Mouse (Mus musculus): ENCODE results near the gene Ltb4r2. TPM values are rescaled to one million over a fixed set of nuclear protein-coding genes. Genes with fewer than 3 reads are reported as not detected.

Gene Ltb4r2
- polyA plus RNA-seq, 1 experiment: 1.8 TPM

DNA sequence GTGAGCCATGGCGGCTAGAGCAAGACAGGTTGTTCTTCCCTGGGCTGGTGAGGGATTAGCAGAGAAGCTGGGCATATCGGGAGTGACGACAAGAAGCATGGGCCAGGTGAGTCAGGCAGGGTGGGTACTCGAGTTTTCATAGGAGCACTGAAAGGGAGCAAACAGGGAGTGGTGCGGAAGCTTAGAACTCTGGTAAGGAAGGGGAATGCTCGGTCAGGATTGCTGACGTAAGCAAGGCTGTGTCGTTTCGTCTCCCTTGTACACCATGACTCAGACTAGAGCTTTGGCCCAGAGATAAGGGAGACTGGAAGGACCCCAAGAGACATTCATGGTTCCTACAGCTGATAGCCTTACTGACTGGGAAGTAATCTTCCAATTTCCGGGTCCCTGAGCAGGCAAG lies 27.3 kb upstream of the Ltb4r2 start:
- Histone ChIP-seq H3K4me1 (replicated peaks; ENCODE audit: control insufficient read depth, insufficient read depth, low read length) (no peaks in the 10 kb centered on the region), H3K27me3 (ENCODE audit: control insufficient read depth, insufficient read depth, low read length) (no peaks in the 10 kb centered on the region), H3K36me3 (ENCODE audit: control insufficient read depth, insufficient read depth, low read length) (no peaks in the 10 kb centered on the region), H3K4me3 (ENCODE audit: control insufficient read depth, insufficient read depth, low read length) (no peak overlapping the region), H3K27ac (ENCODE audit: control insufficient read depth, insufficient read depth, low read length) (no peak overlapping the region; the same call in 1 of the 2 replicates)
- no peak for DNase-seq
- no peak for TF ChIP-seq CTCF (IDR thresholded peaks at IDR 0.05; ENCODE audit: borderline replicate concordance, control insufficient read depth, extremely low read depth, insufficient read depth, low read length, poor library complexity)
- no peak for TF ChIP-seq POLR2A (IDR thresholded peaks at IDR 0.05; ENCODE audit: control insufficient read depth, extremely low read depth, insufficient read depth, low read length, poor library complexity)
- WGBS: 88% methylated on average over 10 of the region's 10 CpGs

DNA sequence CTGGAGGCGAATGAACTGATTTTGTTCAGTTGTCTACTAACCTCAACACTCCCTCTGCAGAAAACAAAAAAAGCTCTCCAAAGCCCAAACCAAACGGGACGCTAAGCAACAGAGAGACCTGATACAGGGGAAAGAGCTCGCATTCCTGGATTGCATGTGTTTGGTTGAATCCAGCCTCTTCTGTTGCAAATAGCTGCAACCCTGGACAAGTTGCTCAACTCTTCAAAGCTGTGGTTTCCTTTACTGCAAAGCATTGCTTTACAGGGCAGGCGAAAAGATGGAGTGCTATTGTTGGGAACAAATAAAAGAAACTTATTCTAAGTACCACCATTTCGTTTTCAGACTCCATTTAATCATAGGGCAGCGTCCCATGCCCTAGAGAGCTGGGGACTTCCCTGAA lies 26.4 kb upstream of the Ltb4r2 start:
- no peak overlapping the region for H3K4me3 ChIP-seq (ENCODE audit: control insufficient read depth, insufficient read depth, low read length)
- DNase-seq: no peak
- no peak for TF ChIP-seq POLR2A (IDR thresholded peaks at IDR 0.05; ENCODE audit: control insufficient read depth, extremely low read depth, insufficient read depth, low read length, poor library complexity)
- TF ChIP-seq CTCF (IDR thresholded peaks at IDR 0.05; ENCODE audit: borderline replicate concordance, control insufficient read depth, extremely low read depth, insufficient read depth, low read length, poor library complexity): no peak
- H3K4me1 ChIP-seq (replicated peaks; ENCODE audit: control insufficient read depth, insufficient read depth, low read length): no peaks in the 10 kb centered on the region
- no peak overlapping the region for H3K27ac ChIP-seq (ENCODE audit: control insufficient read depth, insufficient read depth, low read length)
- H3K36me3 ChIP-seq (ENCODE audit: control insufficient read depth, insufficient read depth, low read length): peaks cover 2% of the 10 kb centered on the region; the same call in 1 of the 2 replicates
- WGBS: 91% methylated on average over 7 of the region's 7 CpGs
- no peaks in the 10 kb centered on the region for H3K27me3 ChIP-seq (ENCODE audit: control insufficient read depth, insufficient read depth, low read length)

DNA sequence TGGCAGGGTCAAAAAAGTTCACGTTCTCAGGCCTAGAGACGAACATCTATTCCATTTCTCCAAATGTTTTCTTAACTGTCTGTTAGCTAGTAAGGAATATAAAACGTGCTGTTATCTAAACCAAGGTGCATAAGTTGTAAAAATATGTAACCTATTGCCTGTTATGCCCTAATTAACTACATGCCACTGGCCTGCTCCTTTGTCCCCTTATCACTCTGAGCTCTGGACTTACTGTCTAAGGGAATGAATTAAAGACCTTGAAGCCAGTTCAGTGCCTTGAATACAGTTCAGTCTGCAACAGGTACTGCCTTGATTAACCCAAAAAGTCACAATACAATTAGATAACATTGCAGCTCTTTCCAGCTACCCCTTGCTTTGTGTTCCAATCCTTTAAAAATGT lies 25.9 kb upstream of the Ltb4r2 start:
- 88% methylated on average over 3 of the region's 3 CpGs for WGBS
- Histone ChIP-seq H3K36me3 (ENCODE audit: control insufficient read depth, insufficient read depth, low read length) (peaks cover 5% of the 10 kb centered on the region; the same call in 1 of the 2 replicates), H3K27me3 (ENCODE audit: control insufficient read depth, insufficient read depth, low read length) (no peaks in the 10 kb centered on the region), H3K4me3 (ENCODE audit: control insufficient read depth, insufficient read depth, low read length) (no peak overlapping the region), H3K4me1 (replicated peaks; ENCODE audit: control insufficient read depth, insufficient read depth, low read length) (no peaks in the 10 kb centered on the region), H3K27ac (ENCODE audit: control insufficient read depth, insufficient read depth, low read length) (no peak overlapping the region)
- TF ChIP-seq CTCF (IDR thresholded peaks at IDR 0.05; ENCODE audit: borderline replicate concordance, control insufficient read depth, extremely low read depth, insufficient read depth, low read length, poor library complexity) (no peak), POLR2A (IDR thresholded peaks at IDR 0.05; ENCODE audit: control insufficient read depth, extremely low read depth, insufficient read depth, low read length, poor library complexity) (no peak)
- DNase-seq: no peak

DNA sequence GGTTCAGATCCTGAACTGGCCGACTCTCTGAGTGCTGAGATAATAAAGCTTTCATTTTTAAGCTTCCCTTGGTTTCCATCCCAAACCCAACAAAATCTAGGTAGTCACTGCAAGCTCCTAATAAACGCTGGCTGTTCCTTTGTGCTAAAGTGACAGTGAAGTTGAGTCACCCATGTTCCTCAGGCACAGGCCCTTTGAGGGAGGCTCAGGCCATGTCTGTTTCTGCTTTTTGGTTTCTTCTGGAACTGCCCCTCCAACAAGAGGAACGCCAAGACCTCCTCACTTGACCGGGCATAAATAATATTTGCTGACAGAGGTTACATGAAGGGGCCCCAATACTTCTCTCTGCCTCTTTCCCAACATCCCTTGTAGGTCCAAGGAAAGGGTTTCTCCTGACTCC lies 25.5 kb upstream of the Ltb4r2 start:
- H3K4me3 ChIP-seq (ENCODE audit: control insufficient read depth, insufficient read depth, low read length): no peak overlapping the region
- no peaks in the 10 kb centered on the region for H3K4me1 ChIP-seq (replicated peaks; ENCODE audit: control insufficient read depth, insufficient read depth, low read length)
- no peak overlapping the region for H3K27ac ChIP-seq (ENCODE audit: control insufficient read depth, insufficient read depth, low read length)
- peaks cover 5% of the 10 kb centered on the region; the same call in 1 of the 2 replicates for H3K36me3 ChIP-seq (ENCODE audit: control insufficient read depth, insufficient read depth, low read length)
- WGBS: 74% methylated on average over 4 of the region's 4 CpGs
- TF ChIP-seq POLR2A (IDR thresholded peaks at IDR 0.05; ENCODE audit: control insufficient read depth, extremely low read depth, insufficient read depth, low read length, poor library complexity) (no peak), CTCF (IDR thresholded peaks at IDR 0.05; ENCODE audit: borderline replicate concordance, control insufficient read depth, extremely low read depth, insufficient read depth, low read length, poor library complexity) (no peak)
- DNase-seq: no peak
- H3K27me3 ChIP-seq (ENCODE audit: control insufficient read depth, insufficient read depth, low read length): no peaks in the 10 kb centered on the region

DNA sequence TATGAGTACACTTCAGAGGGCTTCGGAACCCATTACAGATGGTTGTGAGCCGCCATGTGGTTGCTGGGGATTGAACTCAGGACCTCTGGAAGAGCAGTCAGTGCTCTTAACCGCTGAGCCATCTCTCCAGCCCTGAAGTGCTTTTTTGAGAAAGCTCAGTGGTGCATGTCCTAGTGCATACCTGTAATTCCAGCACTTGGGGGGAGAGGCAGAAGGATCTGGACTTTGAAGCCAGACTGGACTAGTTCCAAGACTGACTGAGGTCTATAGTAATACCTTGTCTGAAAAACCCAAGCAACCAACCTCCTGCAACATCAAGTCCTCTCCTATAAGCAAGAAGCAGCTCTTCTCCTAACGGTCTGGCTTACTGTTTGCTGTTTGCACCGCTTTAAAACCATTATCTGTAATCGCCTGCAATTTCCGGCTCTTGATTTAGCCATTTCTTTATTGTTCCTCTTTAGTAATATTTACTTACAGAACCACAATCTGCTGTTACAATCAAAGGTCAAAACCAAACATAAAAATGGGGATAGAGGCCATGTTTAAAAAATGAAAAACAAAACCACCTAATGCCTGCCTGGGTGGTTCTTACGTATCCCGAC lies 24.0 kb upstream of the Ltb4r2 start:
- Histone ChIP-seq H3K27ac (ENCODE audit: control insufficient read depth, insufficient read depth, low read length) (no peak overlapping the region), H3K4me3 (ENCODE audit: control insufficient read depth, insufficient read depth, low read length) (no peak overlapping the region), H3K4me1 (replicated peaks; ENCODE audit: control insufficient read depth, insufficient read depth, low read length) (no peaks in the 10 kb centered on the region), H3K36me3 (ENCODE audit: control insufficient read depth, insufficient read depth, low read length) (peaks cover 5% of the 10 kb centered on the region; the same call in 1 of the 2 replicates), H3K27me3 (ENCODE audit: control insufficient read depth, insufficient read depth, low read length) (no peaks in the 10 kb centered on the region)
- 84% methylated on average over 9 of the region's 9 CpGs for WGBS
- no peak for DNase-seq
- TF ChIP-seq POLR2A (IDR thresholded peaks at IDR 0.05; ENCODE audit: control insufficient read depth, extremely low read depth, insufficient read depth, low read length, poor library complexity): no peak
- no peak for TF ChIP-seq CTCF (IDR thresholded peaks at IDR 0.05; ENCODE audit: borderline replicate concordance, control insufficient read depth, extremely low read depth, insufficient read depth, low read length, poor library complexity)

DNA sequence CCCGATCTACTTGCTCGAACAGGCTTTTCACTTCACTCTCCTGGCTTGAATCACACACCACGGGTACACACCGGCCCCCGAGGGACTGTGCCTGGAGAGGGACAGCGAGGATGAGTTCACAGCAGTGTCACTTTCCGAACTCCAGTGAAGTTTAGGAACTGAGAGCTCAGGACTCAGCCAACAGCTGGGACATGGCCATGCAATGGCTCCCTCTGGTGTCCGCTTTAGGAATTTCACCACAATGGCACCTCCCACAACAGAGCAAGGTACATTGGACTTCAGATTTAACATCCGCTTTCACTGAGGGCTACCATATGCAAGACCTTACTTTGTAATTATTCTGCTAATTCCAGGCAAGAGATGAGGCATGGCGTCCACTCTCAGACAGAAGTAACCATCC lies 17.5 kb upstream of the Ltb4r2 start:
- no peak overlapping the region for H3K27ac ChIP-seq (ENCODE audit: control insufficient read depth, insufficient read depth, low read length)
- no peak overlapping the region for H3K4me3 ChIP-seq (ENCODE audit: control insufficient read depth, insufficient read depth, low read length)
- peak; percentile 89 for DNase-seq
- peaks cover 18% of the 10 kb centered on the region for H3K4me1 ChIP-seq (replicated peaks; ENCODE audit: control insufficient read depth, insufficient read depth, low read length)
- TF ChIP-seq CTCF (IDR thresholded peaks at IDR 0.05; ENCODE audit: borderline replicate concordance, control insufficient read depth, extremely low read depth, insufficient read depth, low read length, poor library complexity) (0 out of 2 replicates have a peak, but pooled peaks have one; percentile 65), POLR2A (IDR thresholded peaks at IDR 0.05; ENCODE audit: control insufficient read depth, extremely low read depth, insufficient read depth, low read length, poor library complexity) (no peak)
- WGBS: 26% methylated on average over 10 of the region's 10 CpGs
- peaks cover 5% of the 10 kb centered on the region; the same call in 1 of the 2 replicates for H3K36me3 ChIP-seq (ENCODE audit: control insufficient read depth, insufficient read depth, low read length)
- H3K27me3 ChIP-seq (ENCODE audit: control insufficient read depth, insufficient read depth, low read length): no peaks in the 10 kb centered on the region
